Mouse (Mus musculus) frontal cortex, postnatal 25 days (tissue): ENCODE data around the gene 2410015M20Rik.
"Not testable (repeated sequence)": the region's sequence is repeated elsewhere in the genome, so short reads cannot be mapped to it uniquely, and the experiment has no call there.

ENCODE experiments used
- DNase-seq, 2 experiments: peaks; one replicate each; pipeline ENCODE4 v3.0.0; 2022; ENCODE audit warnings: low spot score in 2 of 2

Gene 2410015M20Rik

GRCm38 (mm10) chr17:56609452-56610171 is at the start of gene 2410015M20Rik:
Gene 2410015M20Rik (minus strand): TSS chr17:56609771.
- DNase-seq = peak; percentile 95 to 96

DNA sequence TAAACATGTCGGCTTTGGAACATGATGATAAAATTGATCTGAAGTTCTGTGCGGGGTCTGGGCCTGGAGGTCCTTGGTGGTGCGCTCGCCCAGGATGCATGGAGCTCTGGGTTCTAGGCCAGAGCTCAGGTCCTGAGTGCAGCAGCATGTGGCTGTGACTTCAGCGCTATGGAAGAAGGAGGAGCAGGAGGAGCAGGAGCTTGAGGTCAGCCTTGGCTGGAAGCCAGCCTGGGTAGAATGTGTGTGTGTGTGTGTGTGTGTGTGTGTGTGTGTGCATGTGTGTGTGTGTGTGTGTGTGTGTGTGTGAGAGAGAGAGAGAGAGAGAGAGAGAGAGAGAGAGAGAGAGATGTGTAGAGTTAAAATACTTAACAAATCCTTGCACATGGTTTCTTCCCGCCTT is 46.6 kb upstream of the 2410015M20Rik start:
- DNase-seq = no peak

DNA sequence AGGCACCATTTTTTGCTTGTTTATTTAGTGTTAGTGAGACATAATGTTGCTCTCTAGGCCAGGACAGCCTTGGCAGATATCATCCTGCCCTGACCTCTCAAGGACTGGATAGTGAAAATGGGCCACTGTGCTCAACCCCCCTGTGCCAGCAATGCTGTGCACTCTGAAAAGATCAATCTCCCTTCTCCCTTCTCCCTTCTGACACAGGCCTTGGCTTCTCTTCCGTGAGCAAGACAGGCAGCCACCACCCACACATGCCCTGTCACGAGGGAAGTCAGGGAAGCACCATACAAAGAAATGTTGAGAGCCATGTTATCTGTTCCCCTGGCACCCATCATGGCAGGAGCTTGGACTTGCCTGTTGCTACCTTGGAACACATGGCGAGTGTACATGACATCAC is 45.7 kb upstream of the 2410015M20Rik start:
- no peak for DNase-seq

- DNase-seq = no peak
Measured at GRCm38 (mm10) chr17:56654771-56655170, 45.2 kb upstream of the 2410015M20Rik start.

DNA sequence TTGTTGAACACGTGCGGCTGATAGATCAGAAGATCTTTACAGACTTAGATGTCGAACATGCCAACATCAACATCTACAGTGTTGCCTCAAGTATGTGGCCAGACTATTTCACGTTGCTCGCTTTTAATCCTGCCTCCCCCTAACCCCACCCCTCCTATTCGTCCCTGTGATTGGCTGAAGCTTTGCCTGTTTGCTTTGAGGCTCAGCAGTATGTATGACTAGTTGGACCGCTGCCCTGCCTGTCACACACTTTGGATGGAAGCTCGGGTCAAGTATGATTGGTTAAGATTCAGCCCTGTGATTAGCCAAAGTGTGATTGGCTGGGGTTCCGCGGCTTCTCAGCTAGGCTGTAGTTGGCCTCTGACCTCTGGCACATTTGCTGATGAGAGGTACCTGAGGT is 42.2 kb upstream of the 2410015M20Rik start:
- DNase-seq = no peak

GRCm38 (mm10) chr17:56647546-56647945 is 38.0 kb upstream of the 2410015M20Rik start:
- no peak for DNase-seq

- DNase-seq = no peak
Measured at GRCm38 (mm10) chr17:56643237-56643636, 33.7 kb upstream of the 2410015M20Rik start.

DNA sequence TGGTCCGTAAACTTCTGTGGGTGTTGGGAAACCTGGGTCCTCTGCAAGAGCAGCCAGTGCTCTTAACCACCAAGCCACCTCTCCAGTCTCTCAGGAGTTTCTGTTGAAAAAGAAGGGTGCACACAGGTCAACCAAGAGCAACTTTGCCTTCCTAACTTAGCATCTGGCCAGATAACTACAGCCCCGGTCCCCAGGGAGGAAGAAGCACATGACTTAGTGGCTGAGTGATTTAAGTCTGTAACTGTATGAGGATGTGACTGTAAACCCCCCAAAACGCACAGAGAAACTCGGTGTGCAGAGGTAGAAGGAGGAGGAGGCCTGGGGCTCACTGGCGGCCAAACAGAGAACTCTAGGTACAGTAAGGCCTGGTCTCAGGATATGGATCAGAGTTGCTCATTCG is 24.5 kb upstream of the 2410015M20Rik start:
- no peak for DNase-seq

DNA sequence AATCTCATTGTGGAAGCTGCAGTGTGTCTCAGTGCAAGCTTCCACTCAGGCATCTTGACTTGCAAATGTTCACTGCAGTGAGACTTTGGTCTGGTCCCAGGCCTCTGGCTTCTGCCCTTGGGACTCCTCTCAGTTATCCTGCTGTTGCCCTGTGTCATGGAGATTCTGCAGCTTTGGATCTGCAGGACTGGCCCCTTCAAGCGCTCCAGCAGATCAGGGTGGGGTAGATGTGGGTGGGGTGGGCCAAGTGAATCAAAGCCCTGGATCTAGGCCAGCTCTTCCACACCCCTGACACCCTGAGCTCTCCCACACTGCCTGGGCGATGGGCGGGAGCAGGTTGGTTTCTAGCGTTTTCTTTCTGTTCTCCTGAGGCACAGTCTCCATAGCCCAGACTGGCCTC is 22.2 kb upstream of the 2410015M20Rik start:
- DNase-seq = no peak

DNA sequence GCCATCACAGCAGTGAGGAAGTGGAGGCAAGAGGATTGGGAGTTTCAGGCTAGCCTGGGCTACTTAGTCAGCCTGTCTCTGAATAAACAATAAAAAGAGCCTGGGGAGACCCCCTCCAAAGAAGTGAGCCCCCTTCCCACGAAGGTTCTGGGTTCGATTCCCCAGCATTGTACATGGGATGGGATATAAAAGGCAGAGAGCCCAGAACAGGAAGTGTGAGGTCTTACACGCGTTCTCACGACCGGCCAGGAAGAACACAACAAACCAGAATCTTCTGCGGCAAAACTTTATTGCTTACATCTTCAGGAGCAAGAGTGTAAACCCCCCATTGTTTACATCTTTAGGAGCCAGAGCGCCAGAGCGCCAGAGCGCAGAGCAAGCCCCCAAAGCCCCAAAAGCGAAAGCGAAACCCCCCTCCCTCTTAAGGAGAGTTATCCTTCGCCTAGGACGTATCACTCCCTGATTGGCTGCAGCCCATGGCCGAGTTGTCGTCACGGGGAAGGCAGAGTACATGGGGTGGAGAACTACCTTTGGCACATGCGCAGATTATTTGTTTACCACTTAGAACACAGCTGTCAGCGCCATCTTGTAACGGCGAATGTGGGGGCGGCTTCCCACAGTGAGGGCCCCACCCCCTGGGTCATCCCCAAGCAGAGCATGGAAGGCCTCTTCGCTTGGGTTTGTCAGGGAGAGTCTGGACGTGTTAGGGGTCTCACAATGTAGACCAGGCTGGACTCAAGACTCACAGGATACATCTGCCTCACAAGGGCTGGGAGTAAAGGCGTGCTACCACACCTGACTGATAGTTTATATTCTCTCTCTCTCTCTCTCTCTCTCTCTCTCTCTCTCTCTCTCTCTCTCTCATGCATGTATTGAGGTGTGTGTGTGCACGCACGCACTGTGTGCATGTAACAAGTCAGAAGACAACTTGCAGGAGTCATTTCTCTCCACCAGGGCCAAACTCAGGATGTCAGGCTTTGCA is 20.5 kb upstream of the 2410015M20Rik start:
- DNase-seq = not testable (repeated sequence)

- no peak for DNase-seq
Measured at GRCm38 (mm10) chr17:56627530-56628277, 18.1 kb upstream of the 2410015M20Rik start, which contains the start of gene Catsperd. Gene Catsperd (plus strand): TSS chr17:56628143.

DNA sequence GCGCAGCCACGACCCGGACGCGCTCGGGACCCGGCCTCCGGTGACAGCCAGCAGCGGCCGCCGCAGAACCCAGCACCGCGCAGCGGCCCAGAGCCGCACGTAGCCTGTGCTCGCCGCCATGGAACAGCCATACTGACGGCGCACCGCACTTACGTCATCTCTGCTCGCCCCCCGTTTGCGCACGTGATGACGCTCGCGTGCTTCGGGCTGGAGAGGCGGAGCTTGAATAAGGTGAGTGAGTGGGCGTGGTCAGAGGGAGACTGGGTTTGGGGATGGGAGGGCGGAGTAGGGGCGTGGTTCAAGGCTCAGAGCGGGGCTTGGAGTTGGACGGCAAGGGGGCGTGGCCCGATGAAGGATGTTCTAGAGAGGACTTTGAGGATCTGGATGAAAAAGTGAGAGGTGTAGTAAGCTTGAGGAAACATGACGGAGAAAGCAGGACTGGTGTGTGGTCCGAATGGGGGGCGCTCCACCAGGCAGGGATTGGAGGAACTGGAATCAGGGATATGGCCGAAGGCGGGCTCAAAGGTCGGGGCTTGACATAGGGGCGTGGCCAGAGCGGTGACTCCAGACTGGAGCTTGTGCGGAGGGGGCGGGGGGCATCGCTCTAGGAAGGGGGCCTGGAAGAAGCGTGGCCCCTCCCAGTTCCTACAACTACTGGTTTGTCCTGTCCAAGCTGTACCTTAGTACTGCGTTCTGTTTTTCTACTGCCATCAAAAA is 17.3 kb upstream of the 2410015M20Rik start, which contains the start of gene Lonp1:
Gene Lonp1, minus strand, starts transcription at position 134 of the 717 bp plus-strand sequence.
- DNase-seq = peak; percentile 92 to 95

DNA sequence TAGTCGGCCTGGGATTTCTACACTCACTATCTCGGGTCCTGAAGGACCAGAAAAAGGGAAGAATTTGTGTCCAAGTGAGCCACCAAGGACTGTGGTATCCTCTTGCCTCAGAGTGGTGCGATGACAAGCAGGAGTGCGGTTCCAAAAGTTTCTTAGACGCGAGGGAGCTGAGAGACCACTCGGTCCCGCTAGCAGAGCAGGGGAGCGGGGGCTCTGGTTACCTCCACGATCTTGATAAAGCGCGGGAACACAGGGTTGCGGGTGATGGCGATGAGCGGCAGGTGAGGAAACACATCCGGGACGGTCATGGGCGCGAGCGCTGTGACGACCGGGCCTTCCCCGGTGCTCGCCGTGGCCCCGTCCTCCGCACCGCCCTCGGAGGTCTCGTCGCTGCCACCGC is 16.7 kb upstream of the 2410015M20Rik start:
- DNase-seq = no peak

DNA sequence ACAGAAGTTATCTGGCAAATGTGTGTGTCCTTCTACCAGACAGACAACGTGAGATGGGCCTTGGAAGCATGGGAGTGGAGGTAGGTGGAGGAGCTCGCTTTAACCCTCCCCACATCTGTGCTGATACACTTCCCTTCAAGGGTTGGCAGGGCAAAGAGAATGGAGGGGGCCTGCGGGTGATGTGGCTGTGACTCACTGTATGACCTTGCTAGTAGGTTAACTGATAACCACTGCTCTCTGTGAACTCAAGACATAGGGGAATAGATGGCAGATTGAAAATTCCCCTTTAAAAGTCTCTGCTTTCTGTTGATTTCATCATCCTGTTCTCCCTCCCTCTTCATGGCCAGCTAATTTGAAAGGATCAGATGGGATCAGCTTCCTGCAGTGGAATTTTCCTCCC is 15.9 kb upstream of the 2410015M20Rik start:
- no peak for DNase-seq

- DNase-seq = no peak
Measured at GRCm38 (mm10) chr17:56617628-56618027, 8.1 kb upstream of the 2410015M20Rik start.

GRCm38 (mm10) chr17:56616725-56617124 is 7.2 kb upstream of the 2410015M20Rik start:
- no peak for DNase-seq

- DNase-seq = no peak
Measured at GRCm38 (mm10) chr17:56615792-56616191, 6.2 kb upstream of the 2410015M20Rik start.

- DNase-seq = no peak
Measured at GRCm38 (mm10) chr17:56615136-56615784, 5.7 kb upstream of the 2410015M20Rik start.

DNA sequence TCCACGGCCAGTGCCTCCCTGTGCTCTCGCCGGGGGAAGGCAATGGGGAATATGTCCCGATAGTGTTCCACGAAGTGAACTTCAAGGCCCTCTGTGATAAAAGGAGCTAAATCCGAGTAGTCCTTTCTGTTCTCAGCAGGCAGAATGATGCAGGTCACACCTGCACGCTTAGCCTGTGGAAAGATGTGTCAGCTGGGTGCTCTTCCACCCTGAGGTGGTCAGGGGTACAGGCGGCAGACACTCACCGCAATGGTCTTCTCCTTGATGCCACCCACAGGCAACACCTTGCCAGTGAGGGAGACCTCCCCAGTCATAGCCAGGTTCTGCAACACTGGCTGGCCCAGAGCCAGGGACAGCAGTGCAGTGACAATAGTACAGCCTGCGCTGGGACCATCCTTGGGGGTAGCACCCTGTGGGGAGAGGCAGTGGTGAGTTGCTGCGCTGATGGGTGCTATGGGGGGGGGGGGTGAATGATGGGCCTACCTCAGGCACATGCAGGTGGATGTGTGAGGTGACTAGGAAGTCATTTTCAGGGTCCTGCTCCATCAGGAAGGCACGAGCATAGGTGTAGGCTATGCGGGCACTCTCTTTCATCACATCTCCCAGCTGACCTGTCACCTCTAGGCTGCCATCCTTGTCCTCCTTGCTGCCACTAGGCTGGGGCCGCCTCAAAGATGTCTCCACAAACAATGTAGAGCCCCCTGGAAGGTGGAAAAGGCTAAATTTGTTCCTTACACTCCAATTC is 5.0 kb upstream of the 2410015M20Rik start:
- DNase-seq = no peak

DNA sequence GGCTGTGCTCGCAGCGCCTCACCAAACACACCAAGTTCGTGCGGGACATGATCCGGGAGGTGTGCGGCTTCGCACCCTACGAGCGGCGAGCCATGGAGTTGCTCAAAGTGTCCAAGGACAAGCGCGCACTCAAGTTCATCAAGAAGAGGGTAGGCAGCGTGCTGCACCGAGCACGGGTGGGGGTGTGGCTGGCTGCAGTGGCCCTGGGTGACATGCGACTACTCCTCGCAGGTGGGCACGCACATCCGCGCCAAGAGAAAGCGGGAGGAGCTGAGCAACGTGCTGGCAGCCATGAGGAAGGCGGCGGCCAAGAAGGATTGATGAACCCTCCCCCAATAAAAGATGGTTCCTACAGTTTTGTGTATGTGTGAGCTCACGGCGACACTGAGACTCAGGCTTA is 4.3 kb upstream of the 2410015M20Rik start:
- not testable (repeated sequence) for DNase-seq
